Mouse (Mus musculus) neural tube, embryonic 14.5 days (tissue): Measurements from ENCODE around the gene 1600014C10Rik. TPM values are rescaled to one million over a fixed set of nuclear protein-coding genes. Genes with fewer than 3 reads are reported as not detected.
A peak's percentile ranks its signal among the peaks of the same experiment; 100 is the strongest.

ENCODE experiments used
- ATAC-seq: fragments of 200-750 bp; cut with Nextera tagmentation; 2 replicates; pipeline ENCODE4 v1.8.0; 2017; ENCODE audit warnings: low read depth, mild to moderate bottlenecking, moderate TSS enrichment, moderate library complexity
- H3K27ac ChIP-seq: fragments of 300-500 bp; sonication (generic); 2 replicates; pipeline ENCODE4 v1.5.1; 2014; ENCODE audit warnings: low read depth, mild to moderate bottlenecking, control low read depth, low read length, moderate library complexity, mixed read lengths
- H3K27me3 ChIP-seq: fragments of 300-500 bp; sonication (generic); 2 replicates; pipeline ENCODE4 v1.6.1; 2014; ENCODE audit warnings: low read length; ENCODE audit not compliant: control insufficient read depth, insufficient read depth
- H3K36me3 ChIP-seq: fragments of 300-500 bp; sonication (generic); 2 replicates; pipeline ENCODE4 v1.6.1; 2014; ENCODE audit warnings: low read length, mixed read lengths; ENCODE audit not compliant: control insufficient read depth, insufficient read depth
- H3K4me1 ChIP-seq: fragments of 300-500 bp; sonication (generic); 2 replicates; pipeline ENCODE4 v1.6.1; 2014; ENCODE audit warnings: low read length; ENCODE audit not compliant: control insufficient read depth, insufficient read depth
- H3K4me2 ChIP-seq: fragments of 300-500 bp; sonication (generic); 2 replicates; pipeline ENCODE4 v1.6.1; 2014; ENCODE audit warnings: mild to moderate bottlenecking, low read depth, low read length, control low read depth
- H3K4me3 ChIP-seq: fragments of 300-500 bp; sonication (generic); 2 replicates; pipeline ENCODE4 v1.5.1; 2014; ENCODE audit warnings: low read depth, low read length, control low read depth, mixed read lengths
- H3K9ac ChIP-seq: fragments of 300-500 bp; sonication (generic); replicated peaks from 2 replicates; pipeline ENCODE4 v1.6.1; 2014; ENCODE audit warnings: low read depth, mild to moderate bottlenecking, control low read depth, low read length, mixed read lengths
- H3K9me3 ChIP-seq: fragments of 300-500 bp; sonication (generic); 2 replicates; pipeline ENCODE4 v1.6.1; 2016; ENCODE audit warnings: low read length; ENCODE audit not compliant: control insufficient read depth
- WGBS: fragments of 180-500 bp; shearing (Covaris S2); extraction: QIAGEN DNeasy Blood & Tissue Kit; methylation state at CpG from one replicate; pipeline ENCODE4 v1.1.7; 2014; 5-methylcytosine and 5-hydroxymethylcytosine counted together
- polyA plus RNA-seq: library from polyadenylated mRNA; unstranded; fragments of >200 nt; fragmentation: Nextera tagmentation; extraction: Ambion mirVana; gene quantifications from 2 replicates; pipeline ENCODE4 v1.2.1, GENCODE M21; 2014

1600014C10Rik gene
- polyA plus RNA-seq, 1 experiment from 2014 or later: 31.3 TPM

- no peak overlapping the region for H3K9ac ChIP-seq
- H3K9me3 ChIP-seq: no peaks in the 10 kb centered on the region
- 85% methylated on average over 15 of the region's 15 CpGs for WGBS
- no peak for ATAC-seq
- no peaks in the 10 kb centered on the region for H3K27me3 ChIP-seq
- H3K36me3 ChIP-seq: no peaks in the 10 kb centered on the region
- peaks cover 2% of the 10 kb centered on the region; the same call in 1 of the 2 replicates for H3K4me1 ChIP-seq
- H3K27ac ChIP-seq: no peak overlapping the region
- no peak overlapping the region for H3K4me2 ChIP-seq
- no peak overlapping the region for H3K4me3 ChIP-seq
Observed at GRCm38 (mm10) chr7:38189136-38189982, 6.3 kb downstream of the 1600014C10Rik start.

DNA sequence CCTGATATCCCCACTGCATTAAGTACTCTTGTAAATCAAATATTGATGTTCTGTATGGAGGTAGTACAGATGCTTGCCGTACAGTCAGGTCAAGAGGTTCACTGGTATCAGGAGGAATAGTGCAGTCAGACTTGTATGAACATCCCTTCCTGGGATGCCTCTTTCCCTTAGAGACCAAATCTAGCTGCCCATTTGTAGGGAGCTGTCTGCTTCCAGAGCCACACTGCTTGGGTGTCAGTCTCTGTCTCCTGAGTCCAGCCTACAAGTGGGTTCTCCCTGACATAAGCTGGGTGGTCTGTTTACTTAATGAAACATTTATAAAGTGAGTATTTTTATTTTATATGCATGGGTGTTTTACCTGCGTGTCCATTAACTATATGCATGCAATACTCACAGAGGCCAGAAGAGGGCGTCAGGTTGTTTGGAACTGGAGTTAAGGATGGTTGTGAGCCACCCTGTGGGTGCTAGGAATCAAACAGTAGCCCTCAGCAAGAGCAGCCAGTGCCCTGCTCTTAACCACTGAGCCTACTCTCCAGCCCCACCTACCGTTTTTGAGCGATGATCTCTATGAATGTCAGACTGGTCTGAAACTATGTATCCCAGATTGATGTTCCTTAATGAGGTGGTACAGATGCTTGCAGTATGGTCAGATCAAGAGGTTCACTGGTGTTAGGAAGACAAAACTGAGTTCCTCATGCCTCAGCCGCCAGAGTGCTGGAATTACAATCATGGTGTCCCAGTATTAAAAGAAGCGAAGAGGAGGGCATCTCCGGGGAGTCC, 7.2 kb downstream of the 1600014C10Rik start:
- Histone ChIP-seq H3K36me3 (peaks cover 5% of the 10 kb centered on the region; the same call in 1 of the 2 replicates), H3K4me2 (no peak overlapping the region), H3K9me3 (no peaks in the 10 kb centered on the region), H3K27me3 (no peaks in the 10 kb centered on the region), H3K27ac (no peak overlapping the region), H3K9ac (no peak overlapping the region), H3K4me1 (no peaks in the 10 kb centered on the region), H3K4me3 (no peak overlapping the region)
- no peak for ATAC-seq
- 87% methylated on average over 8 of the region's 8 CpGs for WGBS

GRCm38 (mm10) chr7:38191146-38191545, 8.1 kb downstream of the 1600014C10Rik start:
- Histone ChIP-seq H3K27ac (no peak overlapping the region), H3K36me3 (peaks cover 5% of the 10 kb centered on the region; the same call in 1 of the 2 replicates), H3K4me2 (no peak overlapping the region), H3K9ac (no peak overlapping the region), H3K27me3 (no peaks in the 10 kb centered on the region), H3K4me1 (no peaks in the 10 kb centered on the region), H3K4me3 (no peak overlapping the region), H3K9me3 (no peaks in the 10 kb centered on the region)
- no peak for ATAC-seq
- 70% methylated on average over 8 of the region's 8 CpGs for WGBS

DNA sequence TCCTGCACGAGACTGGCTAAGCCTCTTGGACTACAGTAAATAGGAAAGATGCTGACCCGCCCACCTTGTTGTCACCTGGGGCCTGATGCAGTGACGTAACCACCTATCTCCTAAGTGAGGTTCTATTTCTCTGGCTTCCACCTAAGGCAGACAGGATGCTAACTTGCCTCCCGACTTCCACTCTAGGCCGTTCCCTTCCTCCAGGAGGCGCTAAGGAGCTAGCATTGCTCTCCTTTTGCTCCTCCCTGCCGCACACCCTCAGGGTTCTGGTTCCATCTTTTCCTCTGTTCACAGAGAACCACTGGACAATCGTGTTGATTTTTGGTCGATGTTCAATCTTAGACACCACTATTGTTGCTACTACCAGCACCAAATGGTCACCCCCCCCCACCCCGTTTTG, 8.6 kb downstream of the 1600014C10Rik start:
- Histone ChIP-seq H3K9ac (no peak overlapping the region), H3K27me3 (no peaks in the 10 kb centered on the region), H3K4me2 (no peak overlapping the region), H3K4me3 (no peak overlapping the region), H3K9me3 (no peaks in the 10 kb centered on the region), H3K36me3 (peaks cover 5% of the 10 kb centered on the region; the same call in 1 of the 2 replicates), H3K27ac (no peak overlapping the region), H3K4me1 (no peaks in the 10 kb centered on the region)
- WGBS: 55% methylated on average over 10 of the region's 10 CpGs
- ATAC-seq: no peak

DNA sequence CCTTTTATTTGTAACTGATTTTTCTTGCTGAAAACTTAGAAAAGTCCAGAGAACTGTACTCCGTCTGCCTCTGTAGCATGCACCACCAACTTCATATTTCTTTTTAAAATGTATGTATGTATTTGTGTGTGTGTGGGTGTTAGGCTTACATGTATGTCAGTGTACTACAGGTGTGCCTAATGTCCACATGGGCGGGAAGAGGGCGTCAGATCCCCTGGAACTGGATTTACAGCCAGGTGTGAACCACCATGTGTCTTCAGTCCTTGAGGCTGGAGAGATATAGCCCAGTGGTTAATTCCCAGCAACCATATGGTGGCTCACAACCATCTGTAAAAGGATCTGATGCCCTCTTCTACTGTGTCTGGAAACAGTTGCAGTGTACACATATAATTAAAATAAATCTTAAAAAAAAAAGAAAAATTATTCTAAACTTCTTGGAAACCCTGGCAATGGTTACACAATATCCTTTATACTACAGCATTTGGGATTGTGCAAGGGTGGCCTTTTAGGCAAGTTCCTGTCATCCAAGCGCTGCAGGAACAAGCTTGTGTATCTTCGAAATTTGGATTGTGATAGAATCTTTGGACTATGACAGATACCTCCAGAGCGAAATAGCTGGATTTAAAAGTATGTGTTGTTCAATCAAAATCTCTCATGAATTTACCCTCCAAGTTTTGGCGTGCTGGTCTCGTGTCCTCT, 17.0 kb downstream of the 1600014C10Rik start:
- ATAC-seq: no peak
- 0 out of 2 replicates have a peak, but pooled peaks cover 2% of the 10 kb centered on the region for H3K4me1 ChIP-seq
- H3K4me3 ChIP-seq: no peak overlapping the region
- H3K36me3 ChIP-seq: peaks cover 2% of the 10 kb centered on the region; the same call in 1 of the 2 replicates
- H3K9ac ChIP-seq: no peak overlapping the region
- 68% methylated on average over 8 of the region's 8 CpGs for WGBS
- peak overlapping the region; percentile 49; the same call in 1 of the 2 replicates for H3K4me2 ChIP-seq
- H3K27ac ChIP-seq: no peak overlapping the region
- H3K9me3 ChIP-seq: no peaks in the 10 kb centered on the region
- no peaks in the 10 kb centered on the region for H3K27me3 ChIP-seq

- no peaks in the 10 kb centered on the region for H3K36me3 ChIP-seq
- peak; percentile 93 for ATAC-seq
- 0 out of 2 replicates have a peak overlapping the region, but pooled peaks have one; percentile 52 for H3K27ac ChIP-seq
- WGBS: 2% methylated on average over 28 of the region's 28 CpGs
- no peaks in the 10 kb centered on the region for H3K27me3 ChIP-seq
- H3K4me2 ChIP-seq: peak overlapping the region; percentile 49
- peak overlapping the region; percentile 41; the same call in 1 of the 2 replicates for H3K9ac ChIP-seq
- H3K9me3 ChIP-seq: no peaks in the 10 kb centered on the region
- peak overlapping the region; percentile 24 for H3K4me3 ChIP-seq
- H3K4me1 ChIP-seq: 0 out of 2 replicates have a peak, but pooled peaks cover 2% of the 10 kb centered on the region
Observed at GRCm38 (mm10) chr7:38200606-38201289, 17.7 kb downstream of the 1600014C10Rik start.

- peak overlapping the region; percentile 49 for H3K4me2 ChIP-seq
- H3K36me3 ChIP-seq: no peaks in the 10 kb centered on the region
- H3K4me3 ChIP-seq: peak overlapping the region; percentile 24; the same call in 1 of the 2 replicates
- H3K9me3 ChIP-seq: no peaks in the 10 kb centered on the region
- H3K27me3 ChIP-seq: no peaks in the 10 kb centered on the region
- no peak overlapping the region for H3K27ac ChIP-seq
- peak; percentile 23; the same call in 1 of the 2 replicates for ATAC-seq
- no peak overlapping the region for H3K9ac ChIP-seq
- H3K4me1 ChIP-seq: 0 out of 2 replicates have a peak, but pooled peaks cover 2% of the 10 kb centered on the region
- 22% methylated on average over 3 of the region's 3 CpGs for WGBS
Observed at GRCm38 (mm10) chr7:38201290-38201658, 18.3 kb downstream of the 1600014C10Rik start.

GRCm38 (mm10) chr7:38204314-38204713, 21.3 kb downstream of the 1600014C10Rik start:
- Histone ChIP-seq H3K9me3 (no peaks in the 10 kb centered on the region), H3K4me3 (no peak overlapping the region), H3K9ac (no peak overlapping the region), H3K4me2 (no peak overlapping the region), H3K36me3 (no peaks in the 10 kb centered on the region), H3K27ac (no peak overlapping the region), H3K4me1 (0 out of 2 replicates have a peak, but pooled peaks cover 2% of the 10 kb centered on the region), H3K27me3 (no peaks in the 10 kb centered on the region)
- ATAC-seq: no peak
- 91% methylated on average over 6 of the region's 6 CpGs for WGBS
